Mouse (Mus musculus) c-Kit-positive CD71-positive TER-119-negative erythroid progenitor cells, embryonic 14.5 days (primary cell): Measurements from ENCODE around the gene Ripply3.
A peak's percentile ranks its signal among the peaks of the same experiment; 100 is the strongest.
"Not testable (repeated sequence)": the region's sequence is repeated elsewhere in the genome, so short reads cannot be mapped to it uniquely, and the experiment has no call there.

Experiments
- DNase-seq: peaks from one replicate; pipeline ENCODE4 v3.0.0-alpha.2; 2013; ENCODE audit warnings: low read depth

Gene Ripply3

DNA sequence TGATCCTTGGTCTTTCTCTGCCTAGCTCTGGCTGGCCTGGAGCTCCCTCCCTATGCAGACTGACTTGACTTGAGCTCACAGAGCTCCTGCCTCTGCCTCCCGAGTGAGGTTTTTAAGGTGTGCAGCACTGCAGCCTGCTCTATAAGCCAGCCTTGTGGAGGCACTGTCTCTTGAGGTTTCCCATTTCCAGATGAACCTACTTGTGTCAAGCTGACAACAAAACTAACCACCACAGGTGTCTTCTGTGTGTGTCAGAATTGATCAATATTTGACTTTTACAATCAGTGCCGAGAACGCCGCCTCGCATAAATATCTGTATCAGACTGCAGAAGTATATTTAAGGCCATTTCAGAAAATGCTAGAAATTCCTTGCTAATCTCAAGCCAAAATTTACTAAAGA lies 13.6 kb upstream of the Ripply3 start:
- DNase-seq = no peak

DNA sequence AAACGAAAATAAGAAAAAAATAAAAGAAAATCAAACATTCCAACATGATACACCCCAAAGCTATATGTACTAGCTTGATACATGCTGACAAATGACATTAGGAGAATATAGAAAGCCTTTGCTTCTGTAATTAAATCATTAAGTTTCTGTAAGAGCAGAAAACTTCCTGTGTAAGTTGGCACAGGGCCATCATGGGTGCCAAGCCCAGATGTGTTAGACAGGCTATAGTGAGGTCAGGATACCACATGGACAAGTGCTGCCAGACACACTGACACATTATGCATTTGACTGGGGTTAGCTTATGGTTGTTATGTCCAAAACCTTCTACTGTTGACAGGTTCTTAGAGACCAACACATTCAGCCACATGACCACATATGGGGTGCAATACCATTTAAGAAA lies 13.0 kb upstream of the Ripply3 start:
- no peak for DNase-seq

DNA sequence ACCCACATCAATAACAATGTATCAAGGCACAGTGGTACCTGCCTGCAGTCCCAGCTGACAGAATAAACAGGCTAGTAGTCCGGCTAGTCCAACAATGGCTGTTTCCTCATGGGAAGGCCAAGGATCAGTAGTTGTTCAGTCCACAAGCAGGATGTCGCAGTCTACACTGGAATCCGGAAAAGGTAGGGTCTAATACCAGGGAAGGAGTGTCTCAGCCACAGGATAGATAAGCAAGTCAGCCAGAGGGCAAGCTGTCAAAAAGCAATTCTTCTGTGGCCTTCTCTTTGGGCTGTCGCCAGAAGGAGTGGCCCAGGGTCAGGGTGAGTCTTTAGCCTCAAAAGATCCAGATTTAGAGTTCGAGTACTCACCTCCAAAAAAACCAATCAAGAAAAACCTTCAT lies 10.5 kb upstream of the Ripply3 start:
- DNase-seq = no peak

DNA sequence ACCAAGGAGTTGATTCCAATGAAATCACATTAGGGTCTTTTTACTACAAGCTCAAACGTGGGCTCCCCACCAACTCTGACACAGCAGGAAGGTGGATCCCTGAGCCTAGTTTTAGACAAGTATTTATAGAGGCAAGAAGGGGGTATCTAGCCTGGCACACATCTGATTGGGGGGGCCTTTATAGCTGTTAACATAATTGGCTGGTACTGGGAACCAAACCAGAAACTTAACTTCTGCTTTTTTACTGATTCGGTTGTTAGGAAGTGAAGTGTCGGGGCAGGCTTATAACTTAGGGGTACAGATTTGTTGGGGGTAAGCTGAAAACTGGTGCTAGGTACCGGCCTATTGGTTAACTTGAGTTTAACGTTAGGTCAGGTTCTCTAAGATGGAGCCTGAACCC lies 8.0 kb upstream of the Ripply3 start:
- DNase-seq = no peak

DNA sequence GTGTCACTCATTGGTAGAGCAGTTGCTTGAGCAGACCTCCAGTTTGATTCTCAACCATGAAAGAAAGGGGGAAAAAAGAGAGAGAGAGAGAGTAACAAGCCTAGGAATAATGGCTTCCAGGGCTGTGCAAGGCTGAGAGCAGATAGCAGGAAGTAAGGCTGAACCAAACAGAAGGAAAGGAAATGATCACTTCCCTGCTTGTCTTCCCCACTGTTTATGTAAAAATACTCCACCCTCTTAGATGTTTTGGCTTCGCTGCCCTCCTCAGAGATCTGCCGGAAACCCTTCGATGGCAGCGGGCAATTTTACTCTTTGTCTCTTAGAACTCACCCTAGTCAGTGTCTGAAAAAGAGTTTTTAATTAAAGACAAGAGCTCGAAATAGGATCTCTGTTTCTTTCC lies 4.5 kb upstream of the Ripply3 start:
- no peak for DNase-seq

DNA sequence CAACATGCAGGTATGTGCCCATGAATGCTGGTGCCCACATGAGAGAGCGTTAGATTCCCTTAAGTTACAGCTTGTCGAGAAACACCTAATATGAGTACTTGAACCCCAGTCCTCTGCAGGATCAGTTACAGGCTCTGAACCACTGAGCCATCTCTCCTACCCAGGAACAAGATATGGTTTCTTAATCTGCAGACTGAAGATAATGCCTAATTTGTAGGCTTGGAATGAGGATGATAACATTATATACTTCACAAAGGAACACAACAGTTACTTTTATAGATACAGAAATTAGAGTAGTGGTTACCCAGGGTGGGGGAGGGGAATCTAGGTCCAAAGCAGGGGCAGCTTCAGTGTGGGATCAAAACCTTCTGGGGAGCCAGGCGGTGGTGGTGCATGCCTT lies 2.2 kb upstream of the Ripply3 start:
- DNase-seq = no peak

DNA sequence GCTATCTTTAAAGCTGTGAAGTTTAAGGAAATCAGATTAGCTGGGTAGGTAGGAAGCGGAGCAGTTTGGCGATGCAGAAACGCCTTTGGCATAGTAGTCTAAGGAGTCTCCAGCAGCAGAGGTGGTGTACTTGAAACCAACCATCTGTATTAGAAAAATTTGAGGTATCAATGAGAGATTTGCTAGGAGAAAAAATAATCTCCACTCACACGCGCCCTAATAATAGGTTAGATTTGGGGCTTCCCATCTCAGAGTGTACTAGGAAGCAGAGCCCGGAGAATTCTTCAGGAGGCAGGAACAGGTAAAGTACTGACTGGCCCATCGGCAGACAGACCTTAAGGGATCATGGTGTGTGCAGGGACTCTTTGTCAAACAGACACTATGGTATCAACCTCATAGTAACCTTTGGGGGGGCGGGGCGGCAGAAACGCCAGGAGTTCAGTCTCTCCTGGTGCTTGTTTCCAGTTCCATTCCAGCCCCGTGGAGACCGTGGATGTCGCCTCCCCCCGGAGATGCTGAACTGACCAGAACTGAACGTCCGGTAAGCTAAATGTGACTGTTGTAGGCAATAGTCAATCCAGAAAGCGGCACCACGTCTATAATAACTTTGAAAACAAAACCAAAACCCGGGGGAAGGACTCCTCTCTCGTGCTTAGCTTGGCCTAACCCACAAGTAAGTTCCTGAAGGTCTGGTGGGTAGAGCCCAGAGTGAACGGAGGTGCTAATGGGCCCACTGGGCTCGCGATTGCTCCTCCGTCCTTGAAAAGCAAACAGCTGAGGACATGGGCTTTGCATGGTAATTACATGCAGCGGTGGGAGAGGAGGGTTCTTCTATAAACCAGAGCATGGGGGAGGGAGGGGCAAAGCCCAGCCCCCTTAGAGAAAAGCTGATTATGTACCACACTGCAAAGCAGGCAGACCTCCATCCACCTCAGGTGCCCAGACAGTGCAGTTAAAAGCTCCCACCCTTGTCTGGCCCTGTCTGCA lies 954 bp downstream of the Ripply3 start:
- no peak for DNase-seq

DNA sequence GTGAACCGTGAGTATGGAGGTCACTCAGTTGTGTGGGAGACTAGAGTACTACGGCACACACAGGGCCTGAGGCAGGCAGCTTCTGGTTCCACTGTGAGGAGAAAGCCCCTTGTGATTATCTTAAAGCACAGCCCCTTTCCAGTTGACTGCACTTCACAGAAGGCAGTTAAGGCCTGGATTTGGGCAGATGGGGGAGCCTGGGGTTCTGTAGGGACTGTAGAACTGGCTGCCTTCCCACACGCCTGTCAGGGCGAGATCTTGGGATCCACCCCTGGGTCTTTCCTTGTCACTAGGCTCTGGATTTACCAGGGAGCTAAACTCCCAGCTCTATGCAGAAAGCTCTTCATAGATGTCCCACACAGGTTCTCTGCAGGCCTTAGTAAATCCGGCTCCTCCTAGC lies 2.2 kb downstream of the Ripply3 start:
- DNase-seq = no peak

DNA sequence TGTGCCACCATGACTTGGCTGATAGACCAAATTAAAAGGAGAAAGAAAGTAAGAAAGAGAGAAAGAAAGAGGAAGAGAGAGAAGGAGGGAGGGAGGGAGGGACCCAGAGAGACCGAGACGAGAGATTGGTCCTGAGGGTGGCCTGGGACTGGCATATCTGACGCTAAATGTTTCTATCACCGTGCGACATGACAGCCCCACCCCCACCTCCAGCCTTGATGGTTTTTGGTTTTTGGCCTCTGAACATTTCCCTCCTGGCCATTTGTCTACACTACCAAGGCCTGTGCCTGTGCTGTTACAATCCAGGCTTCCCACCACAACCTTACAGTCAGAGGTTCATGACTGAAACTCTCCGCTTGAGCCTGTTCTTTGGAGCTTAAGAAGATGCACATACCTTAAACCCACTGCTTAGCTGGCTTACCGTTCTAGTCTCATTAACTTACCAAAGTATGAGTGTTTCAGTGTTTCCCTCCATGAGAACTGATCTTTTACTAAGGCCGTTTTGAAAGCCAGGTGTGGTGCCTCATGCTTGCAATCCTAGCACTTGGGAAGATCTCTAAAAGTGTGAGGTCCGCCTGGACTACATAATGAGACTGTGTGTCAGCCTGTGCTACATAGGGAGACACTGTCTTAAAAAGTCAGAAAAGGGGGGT lies 3.1 kb downstream of the Ripply3 start:
- DNase-seq = no peak

DNA sequence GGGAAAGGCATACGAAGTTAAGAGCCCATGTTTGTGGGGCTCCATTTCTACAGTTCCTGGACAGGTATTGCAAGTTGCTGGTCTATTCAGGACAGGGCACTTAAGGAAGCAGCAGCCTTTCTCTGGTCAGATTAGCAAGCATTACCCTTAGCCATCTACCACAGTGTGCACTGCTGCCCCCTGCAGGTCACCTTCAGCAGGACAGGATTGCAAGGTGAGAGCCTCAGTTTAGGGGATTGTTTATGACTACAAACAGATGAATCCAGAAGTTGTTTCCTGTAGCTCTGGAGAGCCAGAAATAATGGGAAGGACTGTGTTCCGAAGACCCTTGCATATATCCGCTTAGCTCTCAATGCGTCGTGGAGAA lies 3.6 kb downstream of the Ripply3 start:
- DNase-seq = peak; percentile 74

DNA sequence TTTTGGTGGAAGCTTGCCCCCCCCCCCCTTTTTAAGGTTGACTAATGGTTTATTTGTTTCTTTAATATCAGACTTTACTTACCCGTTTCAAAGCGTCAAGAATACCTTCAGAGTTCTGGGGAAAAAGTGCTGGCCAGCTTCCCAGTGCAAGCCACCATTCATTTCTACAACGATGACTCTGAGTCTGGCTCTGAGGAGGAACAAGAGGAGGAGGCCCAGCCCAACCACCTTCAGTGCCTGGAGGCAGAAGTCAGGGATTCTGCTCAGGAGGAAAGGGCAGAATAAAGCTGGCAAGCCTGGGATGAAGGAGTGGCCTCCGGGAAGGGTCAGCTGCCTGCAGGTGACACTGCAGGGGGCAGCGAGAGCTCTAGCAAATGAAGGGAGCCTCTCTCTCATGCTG lies 7.4 kb downstream of the Ripply3 start:
- DNase-seq = no peak

DNA sequence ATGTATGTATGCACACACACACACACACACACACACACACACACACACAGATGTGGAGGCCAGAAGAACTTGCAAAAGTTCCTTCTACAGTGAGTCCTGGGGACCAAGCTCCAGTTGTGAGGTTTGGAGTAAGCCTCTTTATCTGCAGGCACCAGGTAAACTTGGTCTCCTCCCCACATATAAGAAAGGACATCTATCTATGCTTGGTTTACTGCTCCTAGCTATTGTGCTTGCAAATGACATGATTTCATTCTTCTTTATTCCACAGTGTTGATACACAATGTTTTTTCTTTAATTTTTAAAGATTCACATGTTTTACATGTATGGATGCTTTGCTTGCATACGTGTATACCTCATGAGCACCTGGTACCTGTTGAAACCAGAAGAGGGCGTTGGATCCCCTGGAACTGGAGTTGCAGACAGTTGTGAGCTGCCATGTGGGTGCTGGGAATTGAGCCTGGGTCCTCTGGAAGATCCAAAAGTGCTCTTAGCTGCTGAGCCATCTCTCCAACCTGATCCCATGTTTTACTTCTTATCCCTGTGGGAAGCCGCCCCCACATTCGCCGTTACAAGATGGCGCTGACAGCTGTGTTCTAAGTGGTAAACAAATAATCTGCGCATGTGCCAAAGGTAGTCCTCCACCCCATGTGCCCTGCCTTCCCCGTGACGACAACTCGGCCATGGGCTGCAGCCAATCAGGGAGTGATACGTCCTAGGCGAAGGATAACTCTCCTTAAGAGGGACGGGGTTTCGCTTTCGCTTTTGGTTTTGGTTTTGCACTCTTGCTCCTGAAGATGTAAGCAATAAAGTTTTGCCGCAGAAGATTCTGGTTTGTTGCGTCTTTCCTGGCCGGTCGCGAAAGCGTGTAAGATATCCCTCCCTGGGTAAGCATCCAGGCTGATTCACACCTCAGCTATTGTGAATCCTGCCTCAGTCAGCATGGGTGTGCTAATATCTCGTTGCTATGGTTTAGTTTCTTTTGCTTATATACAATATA lies 11.2 kb downstream of the Ripply3 start:
- DNase-seq = not testable (repeated sequence)

DNA sequence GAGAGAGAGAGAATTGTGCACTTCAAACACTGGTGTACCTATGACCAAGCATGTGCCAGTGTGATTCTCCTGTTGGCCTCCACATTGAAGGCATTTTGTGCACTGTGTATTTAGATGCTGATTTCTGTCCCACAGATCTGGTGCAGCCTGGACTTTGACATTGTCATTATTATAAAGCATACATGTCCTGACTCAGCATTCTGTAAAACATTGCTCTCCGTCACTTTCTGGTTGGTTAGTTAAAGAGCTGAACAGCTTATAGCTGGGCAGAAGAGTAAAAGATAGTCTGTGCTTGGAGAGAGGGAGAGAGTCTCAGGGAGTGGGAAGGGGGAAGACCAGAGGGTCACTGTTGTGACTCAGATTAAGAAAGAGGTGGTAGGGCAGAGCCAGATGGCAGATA lies 17.5 kb downstream of the Ripply3 start:
- no peak for DNase-seq

DNA sequence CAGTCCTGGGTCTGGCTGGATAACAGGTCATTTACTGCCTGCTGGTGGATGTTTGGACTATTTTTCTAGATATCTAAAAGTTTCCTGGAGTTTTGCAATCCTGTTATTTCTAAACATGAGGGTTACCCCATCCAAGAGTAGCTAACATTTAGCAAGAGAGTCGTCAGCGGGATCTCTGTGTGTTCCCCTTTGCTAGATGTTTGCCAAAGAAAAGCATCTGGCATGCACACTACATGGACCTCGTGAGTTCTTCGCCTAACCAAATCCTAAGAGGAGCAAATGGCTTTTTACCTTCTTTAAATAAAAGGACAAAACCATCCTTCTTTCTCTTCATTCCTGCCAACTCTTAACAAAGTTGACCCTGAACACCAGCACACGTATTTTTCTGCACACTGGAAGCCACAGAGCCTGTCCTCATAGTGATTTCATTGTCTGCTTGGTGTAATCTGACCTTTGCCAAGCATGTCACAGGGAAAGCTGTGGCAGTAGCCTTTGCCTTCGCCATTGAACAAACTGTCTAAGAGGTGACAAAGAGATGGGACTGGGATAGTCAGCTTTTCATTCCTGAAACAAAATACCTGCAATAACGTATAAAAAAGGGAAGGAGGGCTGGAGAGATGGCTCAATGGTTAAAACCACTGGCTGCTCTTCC lies 19.0 kb downstream of the Ripply3 start:
- no peak for DNase-seq

DNA sequence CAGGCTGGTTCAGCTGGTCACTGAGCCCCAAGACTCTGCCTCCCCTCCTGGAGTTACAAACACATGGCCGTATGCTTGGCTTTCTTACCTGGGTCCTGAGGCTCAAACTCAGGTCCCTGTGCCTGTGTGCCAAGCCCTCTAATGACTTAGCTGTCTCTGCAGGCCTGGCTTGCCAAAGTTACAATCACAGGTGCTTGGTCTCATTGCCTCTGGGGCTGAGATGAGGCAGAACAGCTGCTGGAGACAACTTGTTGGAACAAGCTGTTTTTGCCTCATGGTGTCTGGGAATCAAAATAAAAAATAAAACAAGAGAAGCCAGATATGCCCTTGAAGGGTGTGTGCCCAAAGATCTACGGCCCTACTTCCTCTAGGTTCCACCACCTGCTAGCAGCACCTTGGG lies 20.6 kb downstream of the Ripply3 start:
- no peak for DNase-seq

DNA sequence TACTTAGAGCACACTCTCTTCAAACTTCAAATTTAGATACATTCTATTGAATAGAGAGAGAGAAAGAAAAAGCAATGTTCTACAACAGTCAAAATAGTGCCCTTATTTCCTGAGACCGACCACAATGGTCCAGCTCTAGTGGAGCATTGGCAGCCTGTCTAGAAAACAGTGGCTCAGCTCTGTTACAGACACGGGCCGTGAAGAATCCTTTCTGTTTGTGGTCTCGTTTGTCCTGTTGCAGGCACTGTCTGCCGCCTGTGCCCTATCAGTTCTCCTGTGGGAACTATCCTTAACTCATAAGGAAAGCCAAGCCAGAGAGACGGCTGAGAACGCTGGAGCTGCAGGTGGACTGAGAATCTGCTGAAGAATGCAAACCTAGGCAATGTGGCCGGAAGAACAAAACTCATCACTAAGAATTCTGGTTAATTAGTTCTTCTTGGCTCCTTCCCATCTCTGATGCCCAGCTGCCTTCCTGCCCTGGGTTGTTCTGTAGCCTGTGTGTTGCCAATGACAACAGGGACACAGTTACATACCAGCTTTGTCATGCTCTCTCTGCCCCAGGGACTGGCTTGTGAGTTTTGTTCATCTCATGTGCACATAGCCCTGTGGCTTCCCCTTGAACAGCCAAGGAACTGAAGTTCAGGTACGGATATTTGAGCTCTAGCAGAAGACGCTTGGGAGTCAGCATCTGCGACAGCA lies 21.5 kb downstream of the Ripply3 start:
- no peak for DNase-seq

DNA sequence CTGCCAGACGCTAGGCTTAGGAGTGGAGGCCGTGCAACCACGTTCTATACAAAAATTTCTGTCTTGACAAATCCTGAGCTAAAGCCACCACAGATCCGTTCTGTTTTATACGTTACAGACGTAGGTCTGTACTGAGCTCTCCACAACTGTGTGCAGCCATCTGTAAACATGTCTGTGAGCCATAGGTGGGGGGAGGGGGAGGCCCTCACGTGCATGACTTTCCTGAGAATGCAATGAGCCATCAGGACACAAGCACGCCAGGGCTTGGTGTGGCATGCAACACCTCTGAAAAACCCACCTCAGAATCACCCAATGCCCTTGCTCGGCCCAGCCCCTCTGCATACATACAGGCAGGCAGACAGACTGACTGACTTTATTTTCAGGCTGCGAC lies 22.1 kb downstream of the Ripply3 start:
- no peak for DNase-seq

DNA sequence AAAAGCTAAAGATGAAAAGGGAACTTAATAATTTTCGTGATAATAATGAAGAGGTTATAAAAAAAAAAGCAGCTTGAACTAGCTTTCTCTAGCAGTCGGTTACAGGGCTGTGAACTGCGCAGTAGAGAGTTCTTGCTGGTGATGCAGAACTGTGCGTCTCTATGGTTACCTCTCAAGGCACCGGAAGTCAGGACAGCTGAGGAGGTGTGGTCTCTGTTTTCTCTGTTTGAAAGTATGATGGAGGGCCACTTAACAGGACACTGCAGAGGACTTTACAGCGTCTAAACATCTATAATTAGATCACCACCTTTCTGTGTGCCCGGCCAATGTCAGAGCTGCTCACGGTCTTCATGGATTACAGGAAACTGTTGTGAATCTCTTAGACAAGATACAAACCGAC lies 26.2 kb downstream of the Ripply3 start:
- DNase-seq = no peak

DNA sequence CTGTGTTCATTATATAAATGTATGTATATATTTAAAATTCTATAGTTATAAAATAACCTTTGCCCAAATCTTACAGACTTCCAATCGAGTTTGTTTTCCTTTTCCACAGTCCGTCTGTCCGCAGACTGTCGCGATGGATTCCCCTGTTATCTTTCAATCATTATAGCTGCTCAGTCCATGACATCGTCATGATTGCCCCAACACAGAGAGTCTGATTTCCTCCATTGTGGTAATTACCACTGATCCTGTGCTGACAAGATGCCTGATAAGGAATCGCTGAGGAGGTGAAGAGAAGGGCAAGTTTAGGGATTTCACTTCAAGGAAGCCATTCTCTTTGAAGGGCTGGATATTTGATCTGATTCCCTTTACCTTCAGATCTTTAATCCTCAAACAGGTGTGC lies 27.8 kb downstream of the Ripply3 start:
- DNase-seq = no peak

DNA sequence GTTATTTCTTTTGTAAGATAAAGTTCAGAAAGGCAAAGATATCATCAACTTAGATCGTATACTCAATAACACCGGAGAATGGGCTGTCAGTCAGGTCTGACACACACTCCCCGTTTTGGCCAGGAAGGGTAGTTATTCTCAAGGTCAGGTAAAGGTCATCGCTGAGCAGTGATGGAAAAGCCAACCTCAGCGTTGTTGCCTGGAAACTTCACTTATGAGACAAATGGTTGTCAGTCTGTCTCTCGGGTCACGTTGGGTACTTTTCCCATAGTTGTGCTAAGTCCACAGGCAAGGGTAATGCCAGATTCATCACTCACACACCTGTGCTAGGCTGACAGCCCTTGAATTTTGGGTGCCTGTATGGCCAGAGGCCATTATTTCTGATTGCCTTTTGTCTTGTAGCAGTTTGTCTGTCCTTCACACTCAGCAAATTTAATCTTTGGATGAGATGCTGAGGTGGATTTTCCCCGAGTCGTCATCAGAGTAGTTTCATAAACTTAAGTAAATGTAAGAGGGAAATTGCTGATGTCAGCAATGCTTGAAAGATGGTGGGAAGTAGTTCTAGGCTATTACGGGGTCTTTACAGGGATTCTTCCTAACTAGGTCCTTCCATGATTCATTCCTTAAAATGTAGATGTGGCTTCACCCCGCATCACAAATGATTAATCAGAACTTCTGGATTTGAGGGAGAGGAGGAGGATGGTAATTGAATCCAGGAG lies 28.7 kb downstream of the Ripply3 start:
- no peak for DNase-seq

DNA sequence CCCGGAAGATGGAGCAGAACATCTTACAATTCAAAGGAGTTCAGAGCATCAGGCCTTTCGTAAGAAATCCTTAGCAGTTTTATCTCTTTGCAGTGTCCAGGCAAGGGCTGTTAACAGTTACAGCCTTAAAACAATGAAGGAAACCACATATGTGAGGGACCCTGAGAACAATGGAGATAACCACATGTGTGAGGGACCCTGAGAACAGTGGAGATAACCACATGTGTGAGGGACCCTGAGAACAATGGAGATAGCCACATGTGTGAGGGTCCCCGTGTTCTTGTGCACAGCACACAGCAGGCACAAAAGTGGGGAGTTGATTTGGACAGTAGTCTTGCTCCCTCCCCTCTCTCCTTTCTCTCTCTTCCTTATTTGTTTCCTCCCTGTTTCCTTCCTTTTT lies 29.9 kb downstream of the Ripply3 start:
- DNase-seq = no peak
